Mouse (Mus musculus): Measurements from ENCODE around the gene Rapgef1. TPM values are rescaled to one million over a fixed set of nuclear protein-coding genes. Genes with fewer than 3 reads are reported as not detected.
"Not testable (repeated sequence)": the region's sequence is repeated elsewhere in the genome, so short reads cannot be mapped to it uniquely, and the experiment has no call there.

Rapgef1 gene
- total RNA-seq, 2 experiments from 2014 or later, result 8.4 to 22.6 TPM

- ATAC-seq (replicated peaks; ENCODE audit: low FRiP score, poor library complexity, severe bottlenecking), result no peak
Observed at GRCm38 (mm10) chr2:29622126-29623005, 2.8 kb downstream of the Rapgef1 start.

- no peak for ATAC-seq (replicated peaks; ENCODE audit: low FRiP score, poor library complexity, severe bottlenecking)
Observed at GRCm38 (mm10) chr2:29623247-29624090, 3.9 kb downstream of the Rapgef1 start.

- no peak for ATAC-seq (replicated peaks; ENCODE audit: low FRiP score, poor library complexity, severe bottlenecking)
Observed at GRCm38 (mm10) chr2:29624091-29624608, 4.6 kb downstream of the Rapgef1 start.

- ATAC-seq (replicated peaks; ENCODE audit: low FRiP score, poor library complexity, severe bottlenecking), result no peak
Observed at GRCm38 (mm10) chr2:29624739-29625138, 5.2 kb downstream of the Rapgef1 start.

GRCm38 (mm10) chr2:29625573-29626200 lies 6.2 kb downstream of the Rapgef1 start:
- ATAC-seq (replicated peaks; ENCODE audit: low FRiP score, poor library complexity, severe bottlenecking), result no peak

- ATAC-seq (replicated peaks; ENCODE audit: low FRiP score, poor library complexity, severe bottlenecking), result no peak
Observed at GRCm38 (mm10) chr2:29627337-29627736, 7.8 kb downstream of the Rapgef1 start.

GRCm38 (mm10) chr2:29628186-29628585 lies 8.7 kb downstream of the Rapgef1 start:
- no peak for ATAC-seq (replicated peaks; ENCODE audit: low FRiP score, poor library complexity, severe bottlenecking)

GRCm38 (mm10) chr2:29628763-29629181 lies 9.3 kb downstream of the Rapgef1 start:
- no peak for ATAC-seq (replicated peaks; ENCODE audit: low FRiP score, poor library complexity, severe bottlenecking)

- no peak for ATAC-seq (replicated peaks; ENCODE audit: low FRiP score, poor library complexity, severe bottlenecking)
Observed at GRCm38 (mm10) chr2:29629311-29629710, 9.8 kb downstream of the Rapgef1 start.

GRCm38 (mm10) chr2:29630141-29630771 lies 10.7 kb downstream of the Rapgef1 start:
- ATAC-seq (replicated peaks; ENCODE audit: low FRiP score, poor library complexity, severe bottlenecking), result no peak

GRCm38 (mm10) chr2:29631020-29631419 lies 11.5 kb downstream of the Rapgef1 start:
- ATAC-seq (replicated peaks; ENCODE audit: low FRiP score, poor library complexity, severe bottlenecking), result no peak

- ATAC-seq (replicated peaks; ENCODE audit: low FRiP score, poor library complexity, severe bottlenecking), result not testable (repeated sequence)
Observed at GRCm38 (mm10) chr2:29631564-29632167, 12.1 kb downstream of the Rapgef1 start.

- no peak for ATAC-seq (replicated peaks; ENCODE audit: low FRiP score, poor library complexity, severe bottlenecking)
Observed at GRCm38 (mm10) chr2:29632168-29632662, 12.7 kb downstream of the Rapgef1 start.

GRCm38 (mm10) chr2:29633101-29633554 lies 13.6 kb downstream of the Rapgef1 start:
- 0 out of 2 replicates have a peak, but pooled peaks have one; percentile 25 for ATAC-seq (replicated peaks; ENCODE audit: low FRiP score, poor library complexity, severe bottlenecking)

GRCm38 (mm10) chr2:29633782-29634181 lies 14.3 kb downstream of the Rapgef1 start:
- ATAC-seq (replicated peaks; ENCODE audit: low FRiP score, poor library complexity, severe bottlenecking), result no peak

GRCm38 (mm10) chr2:29634541-29634940 lies 15.0 kb downstream of the Rapgef1 start:
- ATAC-seq (replicated peaks; ENCODE audit: low FRiP score, poor library complexity, severe bottlenecking), result no peak

- ATAC-seq (replicated peaks; ENCODE audit: low FRiP score, poor library complexity, severe bottlenecking), result no peak
Observed at GRCm38 (mm10) chr2:29635966-29636507, 16.5 kb downstream of the Rapgef1 start.

GRCm38 (mm10) chr2:29637528-29637927 lies 18.0 kb downstream of the Rapgef1 start:
- no peak for ATAC-seq (replicated peaks; ENCODE audit: low FRiP score, poor library complexity, severe bottlenecking)

All from erythroid progenitor cell, adult 5-6 weeks (primary cell).